ENCODE assay signal across 24 mouse cellular contexts in genomic region chr6:28663004-28663403, GRCm38 (mm10).
"Had no signal": no experiment of that assay in that cellular context is flagged by ENCODE, and none has a peak within 500 bp of the region (broad histone marks: within the 10 kb centered on the region; RNA-seq: fewer than 3 reads in every experiment).

No protein-coding gene starts in this region.

- DNase-seq: gastrocnemius, postnatal 14 days; gastrocnemius, postnatal 36 days; heart, adult 18-20 months; heart, postnatal 14 days; heart, postnatal 36 days; kidney, adult 11 months; kidney, adult 2 months; kidney, adult 9 months; kidney, postnatal 14 days; kidney, postnatal 36 days; layer of hippocampus, adult 9-11 months; layer of hippocampus, postnatal 36 days; left cerebral cortex, postnatal 4 days had no signal

- H3K27ac ChIP-seq: heart, embryonic 13.5 days; heart, embryonic 15.5 days; hindbrain, embryonic 13.5 days; hindbrain, embryonic 15.5 days; hindbrain, postnatal 0 days; kidney, embryonic 15.5 days; kidney, postnatal 0 days; limb, embryonic 13.5 days; limb, embryonic 15.5 days; liver, embryonic 12.5 days; liver, embryonic 14.5 days had no signal

- H3K4me3 ChIP-seq: heart, embryonic 13.5 days; heart, embryonic 15.5 days; hindbrain, embryonic 13.5 days; hindbrain, embryonic 15.5 days; kidney, embryonic 15.5 days; limb, embryonic 13.5 days; limb, embryonic 15.5 days; liver, embryonic 12.5 days had no signal
